Mouse (Mus musculus) layer of hippocampus, adult 11-12 months (tissue): Measurements from ENCODE around the gene Gm12394.
"Not testable (repeated sequence)": the region's sequence is repeated elsewhere in the genome, so short reads cannot be mapped to it uniquely, and the experiment has no call there.

ENCODE experiments used
- DNase-seq: peaks from one replicate; pipeline ENCODE4 v3.0.0; 2022; ENCODE audit warnings: low spot score

Gm12394 gene

DNA sequence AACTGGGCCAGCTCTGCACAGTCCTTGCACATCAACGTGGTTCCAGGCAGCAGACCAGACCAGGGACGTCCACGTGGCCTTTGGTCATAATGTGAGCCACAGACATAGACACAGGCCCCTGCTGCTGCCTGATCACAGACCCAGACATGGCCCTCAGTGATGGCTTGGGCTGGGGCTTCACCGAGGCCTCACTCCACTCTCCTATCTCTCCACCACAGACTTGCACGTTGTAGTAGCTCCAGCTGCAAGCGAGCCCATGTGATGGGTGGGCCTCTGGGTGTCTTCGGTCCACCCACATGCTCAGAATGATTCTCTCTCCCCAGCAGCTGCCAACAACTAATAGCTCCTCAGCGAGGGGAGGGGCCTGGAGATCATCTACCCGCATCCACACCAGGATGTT is 3.9 kb upstream of the Gm12394 start:
- DNase-seq: not testable (repeated sequence)

DNA sequence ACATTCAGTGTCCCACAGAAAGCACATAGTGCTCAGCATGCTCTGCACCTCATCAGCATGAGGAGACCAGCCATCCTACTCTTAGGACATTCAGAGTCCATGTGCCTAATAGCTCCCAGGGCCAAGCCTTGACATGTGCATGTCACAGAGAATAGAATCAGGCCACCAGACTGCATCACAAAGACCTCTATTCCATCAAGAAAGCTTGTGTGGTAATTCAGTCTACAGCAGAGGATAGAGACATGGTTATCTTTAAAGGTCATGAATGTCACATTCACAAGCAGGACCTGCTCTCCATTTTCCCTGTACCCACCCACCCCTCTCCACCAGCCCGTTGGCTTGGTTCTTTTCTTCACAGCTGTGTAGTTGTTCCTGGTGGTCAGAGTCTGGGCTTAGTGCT is 2.8 kb downstream of the Gm12394 start, which contains the start of gene Fam205a1:
Fam205a1 (minus strand) TSS at position 101 of the 400 bp plus-strand sequence.
- not testable (repeated sequence) for DNase-seq

DNA sequence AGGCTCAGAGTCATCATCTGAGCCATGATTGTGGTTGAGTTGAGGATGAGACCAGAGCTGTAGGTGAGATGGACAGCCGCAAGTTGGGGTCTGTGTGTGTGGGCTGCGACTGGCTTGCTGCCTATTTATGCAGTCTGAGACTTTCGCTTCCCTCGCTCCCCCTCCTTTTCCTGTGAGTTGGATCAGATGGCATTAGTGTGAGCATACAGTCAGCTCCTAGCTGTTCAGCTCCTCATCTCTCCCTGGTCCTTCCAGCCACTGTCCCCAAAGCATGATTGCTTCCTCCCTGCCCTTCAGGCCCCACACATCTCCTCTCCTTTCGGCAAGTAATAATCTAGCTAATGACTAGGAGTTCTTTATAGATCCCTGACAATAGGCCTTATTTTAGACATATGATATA is 82.7 kb downstream of the Gm12394 start, which contains the start of gene Ccl21a:
Ccl21a (minus strand) TSS at position 101 of the 400 bp plus-strand sequence.
- not testable (repeated sequence) for DNase-seq

DNA sequence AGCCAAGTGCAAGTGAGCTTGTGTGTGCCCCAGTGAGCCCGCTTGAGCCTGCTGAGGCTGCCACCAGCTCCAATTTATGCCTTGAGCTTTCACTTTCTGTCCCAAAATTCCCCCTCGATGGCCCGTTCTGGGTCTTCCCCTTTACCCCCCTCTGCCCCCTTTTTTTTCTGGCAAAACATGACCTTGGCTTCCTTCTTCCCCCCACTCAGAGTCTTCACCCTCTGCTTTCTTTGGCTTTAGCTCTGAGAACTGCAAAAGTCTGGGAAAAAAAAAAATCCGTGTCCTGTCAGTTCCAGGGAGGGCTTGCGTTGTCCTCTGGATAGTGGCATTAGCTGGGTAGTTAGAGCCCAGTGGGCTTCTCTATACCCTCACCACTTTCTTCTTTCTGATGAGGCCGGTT is 100.1 kb downstream of the Gm12394 start, which contains the start of gene Ccl19:
Ccl19 (minus strand) TSS at position 101 of the 400 bp plus-strand sequence.
- not testable (repeated sequence) for DNase-seq

DNA sequence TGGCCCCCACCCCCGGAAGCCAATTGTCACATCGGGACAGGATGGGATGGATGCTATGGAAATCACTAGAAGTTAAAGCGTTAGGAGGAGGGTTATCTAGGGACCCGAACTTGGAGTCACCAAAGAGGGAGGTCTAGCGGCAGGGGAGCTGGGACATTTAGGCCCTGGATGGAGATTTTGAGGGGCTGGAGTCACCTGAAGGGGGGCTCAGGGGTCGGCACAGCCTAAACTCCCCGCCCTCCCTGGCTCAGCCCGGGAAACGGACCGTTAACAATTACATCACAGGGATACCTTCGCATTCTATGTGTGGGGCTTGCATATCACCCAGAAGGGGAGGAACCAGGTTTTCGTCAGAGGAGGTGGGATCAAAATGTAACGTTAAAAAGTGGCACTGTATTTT is 121.3 kb downstream of the Gm12394 start, which contains the start of gene 4930578G10Rik:
4930578G10Rik (plus strand) TSS at position 301 of the 400 bp plus-strand sequence.
- not testable (repeated sequence) for DNase-seq
